Mouse (Mus musculus) C2C12 (cell line): Measurements from ENCODE around the gene Gm20388.

ENCODE experiments used
- CEBPB ChIP-seq: IDR thresholded peaks from one replicate; pipeline ENCODE4 v1.6.1; 2011; ENCODE audit warnings: low read depth, mild to moderate bottlenecking, control low read depth, moderate library complexity
- CTCF ChIP-seq: IDR thresholded peaks from one replicate; pipeline ENCODE4 v1.5.1; 2011; ENCODE audit not compliant: control insufficient read depth, insufficient read depth, insufficient read length
- FOSL1 ChIP-seq: IDR thresholded peaks from one replicate; pipeline ENCODE4 v1.8.0; 2011; ENCODE audit warnings: mild to moderate bottlenecking, low read length; ENCODE audit not compliant: poor library complexity, insufficient read depth, severe bottlenecking
- MAX ChIP-seq: IDR thresholded peaks from one replicate; pipeline ENCODE4 v1.6.1; 2011; ENCODE audit warnings: mild to moderate bottlenecking, control low read depth
- MYOD1 ChIP-seq: IDR thresholded peaks from one replicate; pipeline ENCODE4 v1.6.1; 2011; ENCODE audit warnings: low read depth; ENCODE audit not compliant: control insufficient read depth, insufficient read length
- MYOG ChIP-seq: IDR thresholded peaks from one replicate; pipeline ENCODE4 v1.6.1; 2011; ENCODE audit not compliant: control insufficient read depth, insufficient read length; ENCODE audit errors: extremely low read depth
- USF1 ChIP-seq: IDR thresholded peaks from one replicate; pipeline ENCODE4 v1.6.1; 2011; ENCODE audit warnings: low read depth, mild to moderate bottlenecking, control low read depth, moderate library complexity

DNA sequence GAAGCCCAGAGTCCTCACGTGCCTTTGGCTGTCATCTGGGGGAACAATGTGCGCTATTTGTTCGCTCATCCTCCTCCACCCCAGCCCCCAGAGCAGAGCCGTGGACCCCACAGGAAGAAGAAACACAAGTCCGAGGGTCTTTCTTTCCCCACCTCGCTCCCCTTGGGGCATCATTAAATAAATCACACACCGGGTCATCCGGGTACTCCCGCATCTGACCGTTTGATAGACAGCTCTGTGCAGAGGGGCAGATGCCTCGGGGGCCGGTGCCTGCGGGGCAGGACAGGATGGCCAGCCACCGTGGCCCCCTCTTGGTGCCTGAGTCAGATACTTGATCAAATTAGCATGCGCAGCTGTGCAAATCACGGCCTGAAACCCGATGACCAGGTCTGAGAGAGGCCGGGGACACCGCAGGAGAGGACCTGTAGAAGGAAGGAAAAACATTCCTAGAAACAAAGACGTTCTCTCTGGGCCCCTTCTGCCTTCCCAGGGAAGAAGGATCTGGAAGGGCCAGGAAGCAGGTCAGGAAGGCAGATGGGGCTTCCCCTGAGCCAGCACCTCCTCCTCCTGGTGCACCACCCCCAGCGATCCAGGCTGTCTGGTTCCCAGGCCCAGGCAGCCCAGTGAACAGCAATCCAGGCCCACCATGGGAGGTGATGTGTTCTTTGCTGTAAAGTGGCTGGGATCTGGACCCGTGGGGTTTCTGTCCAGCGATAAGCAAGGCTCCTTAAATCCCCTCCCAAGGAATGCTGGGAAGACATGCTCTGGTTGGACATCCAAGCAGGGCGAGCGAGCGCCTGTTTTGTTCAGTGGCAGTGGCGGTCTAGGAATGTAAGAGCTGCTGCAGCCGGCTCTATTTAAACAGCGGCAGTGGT, 1383.8 kb downstream of the Gm20388 start:
- TF ChIP-seq CTCF (no peak), MAX (no peak), USF1 (no peak), CEBPB (no peak), MYOG (no peak), FOSL1 (no peak), MYOD1 (no peak)
